Mouse (Mus musculus) megakaryocyte-erythroid progenitor cell, adult 5-6 weeks (primary cell): ENCODE data around the gene Masp2. TPM values are rescaled to one million over a fixed set of nuclear protein-coding genes. Genes with fewer than 3 reads are reported as not detected.

ENCODE experiments used
- ATAC-seq: replicated peaks from 2 replicates; pipeline ENCODE4 v1.8.0; 2016; ENCODE audit warnings: mild to moderate bottlenecking, inconsistent platforms; ENCODE audit not compliant: severe bottlenecking, poor library complexity, low FRiP score, low TSS enrichment
- total RNA-seq, 2 experiments: library from RNA; stranded (forward) in 1 of 2; stranded (reverse) in 1 of 2; fragments of 200-1000, 215-1000 nt in 1 of 2; fragments of >200 nt in 1 of 2; fragmentation: Nextera tagmentation in 1 of 2; gene quantifications; 2 replicates each; pipeline ENCODE4 v1.2.3; 2014 to 2017

Masp2 gene
- total RNA-seq, 2 experiments from 2014 or later = 0.33 TPM; not detected in 1

DNA sequence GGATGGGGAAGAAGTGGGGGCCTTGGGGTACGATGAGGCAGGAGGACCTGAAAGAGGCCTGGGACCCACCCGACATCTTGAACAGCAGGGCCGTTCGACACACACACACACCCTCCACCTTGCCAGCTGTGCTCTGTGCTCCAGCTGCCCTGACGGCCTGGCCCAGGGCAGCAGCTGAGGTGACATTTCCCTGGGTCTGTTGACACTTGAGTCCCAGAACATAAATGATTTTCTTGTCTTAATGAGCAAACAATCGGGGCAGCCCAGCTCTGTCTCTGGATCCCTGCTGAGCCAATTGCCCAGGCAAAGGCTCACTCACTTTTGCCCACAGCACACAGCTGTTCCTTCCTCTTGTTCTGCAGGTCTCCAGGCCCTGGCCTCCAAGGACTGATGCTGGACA is 61.7 kb downstream of the Masp2 start:
- no peak for ATAC-seq

Other genes starting within 250 kb of the Masp2 start
- 14.9 and 21.7 TPM in 2 replicates for gene Ubiad1, start 157.8 kb upstream of the Masp2 start, total RNA-seq (2014; fragmentation: Nextera tagmentation)
- gene Ubiad1, start 157.8 kb upstream of the Masp2 start, total RNA-seq (2017) = 10.1 and 12.9 TPM in 2 replicates
- 26.5 and 27.9 TPM in 2 replicates for gene Mtor, start 153.9 kb upstream of the Masp2 start, total RNA-seq (2014; fragmentation: Nextera tagmentation)
- 9.1 and 12.2 TPM in 2 replicates for gene Mtor, start 153.9 kb upstream of the Masp2 start, total RNA-seq (2017)
- not detected in 2 replicates for gene Angptl7, start 102.1 kb upstream of the Masp2 start, total RNA-seq (2014; fragmentation: Nextera tagmentation)
- gene Angptl7, start 102.1 kb upstream of the Masp2 start, total RNA-seq (2017) = not detected in 2 replicates
- gene Exosc10, start 44.1 kb upstream of the Masp2 start, total RNA-seq (2014; fragmentation: Nextera tagmentation) = 69.1 and 70.6 TPM in 2 replicates
- 54.7 and 66.6 TPM in 2 replicates for gene Exosc10, start 44.1 kb upstream of the Masp2 start, total RNA-seq (2017)
- gene Srm, start 11.1 kb upstream of the Masp2 start, total RNA-seq (2014; fragmentation: Nextera tagmentation) = 261 and 281 TPM in 2 replicates
- gene Srm, start 11.1 kb upstream of the Masp2 start, total RNA-seq (2017) = 31.8 and 77.4 TPM in 2 replicates
- 456 and 583 TPM in 2 replicates for gene Tardbp, start 24.5 kb downstream of the Masp2 start, total RNA-seq (2014; fragmentation: Nextera tagmentation)
- gene Tardbp, start 24.5 kb downstream of the Masp2 start, total RNA-seq (2017) = 804 and 881 TPM in 2 replicates
- not detected in 2 replicates for gene Gm572, start 40.8 kb downstream of the Masp2 start, total RNA-seq (2014; fragmentation: Nextera tagmentation)
- not detected in 2 replicates for gene Gm572, start 40.8 kb downstream of the Masp2 start, total RNA-seq (2017)
- 0.55 and 0.96 TPM in 2 replicates for gene Casz1, start 201.9 kb downstream of the Masp2 start, total RNA-seq (2014; fragmentation: Nextera tagmentation)
- gene Casz1, start 201.9 kb downstream of the Masp2 start, total RNA-seq (2017) = 0.27 and 0.75 TPM in 2 replicates